Mouse (Mus musculus) cerebellum, adult 9-10 months (tissue): ENCODE results near the gene Traf2.
A peak's percentile ranks its signal among the peaks of the same experiment; 100 is the strongest.
"Not testable (repeated sequence)": the region's sequence is repeated elsewhere in the genome, so short reads cannot be mapped to it uniquely, and the experiment has no call there.

ENCODE experiments used
- DNase-seq: peaks from one replicate; pipeline ENCODE4 v3.0.0; 2022

The Traf2 gene

GRCm38 (mm10) chr2:25575432-25576027 lies 28.8 kb upstream of the Traf2 start:
- peak; percentile 81 for DNase-seq

- peak; percentile 97 for DNase-seq
Measured at GRCm38 (mm10) chr2:25574579-25575431, 28.1 kb upstream of the Traf2 start, which contains the start of the genes Mamdc4 and Phpt1. Gene Mamdc4, minus strand, starts transcription at chr2:25574845. Gene Phpt1, minus strand, starts transcription at chr2:25575224.

- no peak for DNase-seq
Measured at GRCm38 (mm10) chr2:25574136-25574535, 27.4 kb upstream of the Traf2 start.

- DNase-seq = peak; percentile 59
Measured at GRCm38 (mm10) chr2:25573068-25573467, 26.3 kb upstream of the Traf2 start.

- DNase-seq = peak; percentile 28
Measured at GRCm38 (mm10) chr2:25571221-25571620, 24.5 kb upstream of the Traf2 start.

- no peak for DNase-seq
Measured at GRCm38 (mm10) chr2:25569323-25569722, 22.6 kb upstream of the Traf2 start.

- DNase-seq = no peak
Measured at GRCm38 (mm10) chr2:25568473-25569019, 21.8 kb upstream of the Traf2 start.

- DNase-seq = no peak
Measured at GRCm38 (mm10) chr2:25566558-25566957, 19.8 kb upstream of the Traf2 start.

GRCm38 (mm10) chr2:25565741-25566140 lies 19.0 kb upstream of the Traf2 start:
- no peak for DNase-seq

GRCm38 (mm10) chr2:25561946-25562345 lies 15.2 kb upstream of the Traf2 start:
- peak; percentile 88 for DNase-seq

- no peak for DNase-seq
Measured at GRCm38 (mm10) chr2:25560551-25560950, 13.8 kb upstream of the Traf2 start.

GRCm38 (mm10) chr2:25558774-25559173 lies 12.0 kb upstream of the Traf2 start:
- no peak for DNase-seq

GRCm38 (mm10) chr2:25557964-25558360 lies 11.2 kb upstream of the Traf2 start:
- no peak for DNase-seq

GRCm38 (mm10) chr2:25557221-25557963 lies 10.7 kb upstream of the Traf2 start, which contains the start of gene Edf1:
Gene Edf1, plus strand, starts transcription at chr2:25557847.
- peak; percentile 92 for DNase-seq

- peak; percentile 47 for DNase-seq
Measured at GRCm38 (mm10) chr2:25556296-25556695, 9.6 kb upstream of the Traf2 start.

GRCm38 (mm10) chr2:25555479-25555878 lies 8.7 kb upstream of the Traf2 start:
- peak; percentile 44 for DNase-seq

GRCm38 (mm10) chr2:25553171-25553786 lies 6.5 kb upstream of the Traf2 start:
- DNase-seq = not testable (repeated sequence)

- peak; percentile 79 for DNase-seq
Measured at GRCm38 (mm10) chr2:25551186-25551585, 4.4 kb upstream of the Traf2 start.

- no peak for DNase-seq
Measured at GRCm38 (mm10) chr2:25549021-25549991, 2.6 kb upstream of the Traf2 start.

GRCm38 (mm10) chr2:25545996-25546810 lies 537 bp downstream of the Traf2 start:
- DNase-seq = peak; percentile 46
